Mouse (Mus musculus) heart, adult 10 weeks (tissue): ENCODE data around the gene Gprc6a. TPM values are rescaled to one million over a fixed set of nuclear protein-coding genes. Genes with fewer than 3 reads are reported as not detected.

Experiments
- polyA plus RNA-seq: library from polyadenylated mRNA; stranded (reverse); fragments of 350-450 nt; fragmentation: Illumina TruSeq; extraction: RNeasy Lipid Tissue Mini Kit (QIAGEN cat#74804); gene quantifications from one replicate; pipeline ENCODE4 v1.2.3, GENCODE M21; 2014; ENCODE audit warnings: low read depth, low replicate concordance

The Gprc6a gene
- polyA plus RNA-seq = not detected

DNA sequence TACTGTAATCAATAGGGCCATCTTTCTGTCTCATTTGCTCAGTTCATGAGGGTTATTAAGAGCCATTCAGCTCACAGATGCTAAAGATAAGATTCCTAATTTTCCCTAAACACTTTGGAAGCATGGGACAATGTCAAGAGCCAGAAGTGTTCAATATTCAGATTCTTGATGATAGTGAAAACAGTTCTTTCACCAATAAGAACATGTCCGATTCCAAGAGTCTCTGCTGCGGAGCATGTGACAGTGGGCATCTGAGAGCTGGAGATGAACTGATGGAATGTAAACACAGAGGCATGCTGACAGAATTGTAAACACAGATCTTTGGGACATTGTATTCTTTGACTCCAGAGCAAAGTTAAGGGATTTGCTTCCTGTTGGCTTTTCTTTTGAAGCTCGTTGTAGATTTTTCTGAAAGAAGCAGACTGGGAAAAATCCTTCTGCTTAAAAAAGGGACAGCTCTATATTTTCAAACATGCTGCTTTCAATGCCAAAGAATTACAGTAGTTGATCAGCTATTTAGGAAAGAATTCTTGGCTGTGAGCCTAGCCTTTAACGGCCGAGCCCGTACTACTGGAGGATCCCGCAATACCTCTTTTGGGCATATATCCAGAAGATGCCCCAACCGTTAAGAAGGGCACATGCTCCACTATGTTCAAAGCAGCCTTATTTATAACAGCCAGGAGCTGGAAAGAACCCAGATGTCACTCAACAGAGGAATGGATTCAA, at the start of gene Gprc6a:
Gprc6a (minus strand) TSS at position 51 of the 726 bp plus-strand sequence.

DNA sequence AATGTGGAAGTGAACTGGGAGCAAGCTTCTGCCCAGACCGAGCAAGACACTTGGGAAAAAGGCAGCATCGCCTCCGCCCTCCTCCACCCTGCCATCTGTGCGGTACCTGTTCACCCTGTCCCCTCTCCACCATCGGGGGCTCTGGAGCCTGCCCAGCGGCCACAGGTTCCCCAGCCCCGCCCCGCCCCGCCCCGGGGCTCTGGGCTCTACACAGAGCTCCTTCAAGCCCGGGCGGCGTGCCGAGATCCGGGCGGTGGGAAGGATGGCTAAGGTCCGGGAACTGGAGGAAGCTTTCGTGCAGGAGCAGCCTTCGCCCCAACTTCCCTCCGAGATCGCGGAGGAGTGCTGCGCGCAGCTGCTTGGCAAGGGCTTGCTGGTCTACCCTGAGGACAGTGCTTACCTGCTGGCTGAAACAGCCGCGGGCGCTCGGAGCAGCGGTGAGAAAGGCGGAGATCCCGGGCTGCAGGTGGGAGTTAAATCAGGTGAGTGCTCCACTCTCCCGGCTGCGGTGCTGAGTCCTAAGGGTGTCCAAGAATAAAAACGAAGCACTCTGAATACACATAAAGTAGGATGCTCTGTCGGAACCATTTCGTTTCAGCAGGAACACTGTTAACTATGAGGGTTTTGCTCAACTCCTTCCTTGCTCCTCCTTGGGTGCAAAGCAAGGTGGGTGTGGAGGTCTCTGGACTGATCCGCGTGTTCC, 46.4 kb upstream of the Gprc6a start, which contains the start of gene Rfx6:
Rfx6 (plus strand) TSS at position 209 of the 703 bp plus-strand sequence.

DNA sequence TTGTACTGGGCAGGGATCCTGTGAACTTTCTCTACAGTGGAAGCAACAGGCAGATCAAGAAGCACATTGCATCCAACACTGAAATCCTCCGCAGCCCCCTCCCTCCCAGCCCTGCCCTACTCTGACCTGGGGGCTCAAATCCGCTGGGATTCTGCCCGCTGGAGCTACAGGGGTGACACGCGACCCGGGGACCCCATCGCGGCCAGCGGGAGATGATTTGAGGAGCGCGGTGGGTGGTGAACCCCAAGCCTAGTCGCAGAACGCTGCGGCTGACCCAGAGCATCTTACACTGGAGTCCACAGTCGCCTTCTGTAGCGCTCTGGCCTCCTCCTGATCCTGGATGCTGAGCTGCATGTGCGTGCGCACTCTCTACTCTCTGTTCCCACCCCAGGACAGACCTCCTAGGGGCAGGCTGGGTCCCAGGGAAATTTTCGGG, 41.1 kb downstream of the Gprc6a start, which contains the start of gene Fam162b:
Fam162b (minus strand) TSS at position 379 of the 436 bp plus-strand sequence.

Other genes with a start within 250 kb of the Gprc6a start
- 4.0 TPM for gene Gm49339, start 150.8 kb downstream of the Gprc6a start, polyA plus RNA-seq
- gene Lilr4b, start 150.8 kb downstream of the Gprc6a start, polyA plus RNA-seq = 5.9 TPM
- 11.8 TPM for gene Lilrb4a, start 140.5 kb downstream of the Gprc6a start, polyA plus RNA-seq
- gene Fam162b, start 40.9 kb downstream of the Gprc6a start, polyA plus RNA-seq = not detected
- gene Rfx6, start 46.3 kb upstream of the Gprc6a start, polyA plus RNA-seq = not detected